Mouse (Mus musculus): ENCODE results near the gene Asb6. TPM values are rescaled to one million over a fixed set of nuclear protein-coding genes. Genes with fewer than 3 reads are reported as not detected.
A peak's percentile ranks its signal among the peaks of the same experiment; 100 is the strongest.

The Asb6 gene
- polyA plus RNA-seq (2014; fragmentation: Nextera tagmentation; extraction: Ambion mirVana): 41.9 and 42.5 TPM in 2 replicates

GRCm38 (mm10) chr2:30830283-30830795 is at the start of gene Asb6:
Gene Asb6 (minus strand): TSS chr2:30830333.
- Histone ChIP-seq H3K9me3 (ENCODE audit: control insufficient read depth, low read length) (no peaks in the 10 kb centered on the region), H3K36me3 (ENCODE audit: control insufficient read depth, insufficient read depth, low read length) (peaks cover 2% of the 10 kb centered on the region; the same call in 1 of the 2 replicates), H3K4me1 (replicated peaks; ENCODE audit: control insufficient read depth, insufficient read depth, low read length) (peaks cover 7% of the 10 kb centered on the region; the same call in 1 of the 2 replicates), H3K27ac (ENCODE audit: low read depth, low read length) (no peak within 1 kb of the TSS), H3K9ac (ENCODE audit: low read length) (no peak within 1 kb of the TSS), H3K4me3 (ENCODE audit: low read depth, low read length) (no peak within 1 kb of the TSS), H3K4me2 (ENCODE audit: low read depth, low read length, severe bottlenecking) (no peak within 1 kb of the TSS), H3K27me3 (ENCODE audit: control insufficient read depth, insufficient read depth, low read length) (no peaks in the 10 kb centered on the region)
- 4% methylated on average over 4 of the region's 4 CpGs for WGBS
- DNase-seq (ENCODE audit: low spot score) (no peak), ATAC-seq (replicated peaks; ENCODE audit: low FRiP score) (no peak)

GRCm38 (mm10) chr2:30879481-30879880 is 49.3 kb upstream of the Asb6 start:
- H3K36me3 ChIP-seq (ENCODE audit: control insufficient read depth, insufficient read depth, low read length): no peaks in the 10 kb centered on the region
- 0 out of 2 replicates have a peak, but pooled peaks cover 2% of the 10 kb centered on the region for H3K4me1 ChIP-seq (replicated peaks; ENCODE audit: control insufficient read depth, insufficient read depth, low read length)
- 92% methylated on average over 15 of the region's 15 CpGs for WGBS
- no peaks in the 10 kb centered on the region for H3K9me3 ChIP-seq (ENCODE audit: control insufficient read depth, low read length)
- ATAC-seq (replicated peaks; ENCODE audit: low FRiP score) (no peak), DNase-seq (ENCODE audit: low spot score) (no peak)
- no peaks in the 10 kb centered on the region for H3K27me3 ChIP-seq (ENCODE audit: control insufficient read depth, insufficient read depth, low read length)
- no peak overlapping the region for H3K4me2 ChIP-seq (ENCODE audit: low read depth, low read length, severe bottlenecking)
- H3K9ac ChIP-seq (ENCODE audit: low read length): no peak overlapping the region
- H3K4me3 ChIP-seq (ENCODE audit: low read depth, low read length): no peak overlapping the region
- H3K27ac ChIP-seq (ENCODE audit: low read depth, low read length): no peak overlapping the region

GRCm38 (mm10) chr2:30875621-30876432 is 45.7 kb upstream of the Asb6 start:
- no peak overlapping the region for H3K27ac ChIP-seq (ENCODE audit: low read depth, low read length)

GRCm38 (mm10) chr2:30875096-30875495 is 45.0 kb upstream of the Asb6 start:
- H3K4me1 ChIP-seq (replicated peaks; ENCODE audit: control insufficient read depth, insufficient read depth, low read length): 0 out of 2 replicates have a peak, but pooled peaks cover 2% of the 10 kb centered on the region
- ATAC-seq (replicated peaks; ENCODE audit: low FRiP score) (no peak), DNase-seq (ENCODE audit: low spot score) (no peak)
- H3K4me2 ChIP-seq (ENCODE audit: low read depth, low read length, severe bottlenecking): no peak overlapping the region
- WGBS: 69% methylated on average over 7 of the region's 7 CpGs
- no peaks in the 10 kb centered on the region for H3K27me3 ChIP-seq (ENCODE audit: control insufficient read depth, insufficient read depth, low read length)
- H3K9ac ChIP-seq (ENCODE audit: low read length): no peak overlapping the region
- no peak overlapping the region for H3K27ac ChIP-seq (ENCODE audit: low read depth, low read length)
- no peak overlapping the region for H3K4me3 ChIP-seq (ENCODE audit: low read depth, low read length)
- H3K36me3 ChIP-seq (ENCODE audit: control insufficient read depth, insufficient read depth, low read length): no peaks in the 10 kb centered on the region
- H3K9me3 ChIP-seq (ENCODE audit: control insufficient read depth, low read length): no peaks in the 10 kb centered on the region

More at GRCm38 (mm10) chr2:30875621-30876432, 45.7 kb upstream of the Asb6 start:
- DNase-seq (ENCODE audit: low spot score) (no peak), ATAC-seq (replicated peaks; ENCODE audit: low FRiP score) (no peak)
- WGBS: 52% methylated on average over 11 of the region's 11 CpGs
- H3K4me3 ChIP-seq (ENCODE audit: low read depth, low read length): no peak overlapping the region
- H3K9me3 ChIP-seq (ENCODE audit: control insufficient read depth, low read length): no peaks in the 10 kb centered on the region
- H3K9ac ChIP-seq (ENCODE audit: low read length): no peak overlapping the region
- H3K4me1 ChIP-seq (replicated peaks; ENCODE audit: control insufficient read depth, insufficient read depth, low read length): 0 out of 2 replicates have a peak, but pooled peaks cover 2% of the 10 kb centered on the region
- no peaks in the 10 kb centered on the region for H3K36me3 ChIP-seq (ENCODE audit: control insufficient read depth, insufficient read depth, low read length)
- H3K4me2 ChIP-seq (ENCODE audit: low read depth, low read length, severe bottlenecking): no peak overlapping the region
- H3K27me3 ChIP-seq (ENCODE audit: control insufficient read depth, insufficient read depth, low read length): no peaks in the 10 kb centered on the region

- ATAC-seq (replicated peaks; ENCODE audit: low FRiP score): no peak
Measured at GRCm38 (mm10) chr2:30874445-30874844, 44.3 kb upstream of the Asb6 start.

GRCm38 (mm10) chr2:30872669-30873068 is 42.5 kb upstream of the Asb6 start:
- H3K9ac ChIP-seq (ENCODE audit: low read length): no peak overlapping the region
- H3K36me3 ChIP-seq (ENCODE audit: control insufficient read depth, insufficient read depth, low read length): no peaks in the 10 kb centered on the region
- no peaks in the 10 kb centered on the region for H3K9me3 ChIP-seq (ENCODE audit: control insufficient read depth, low read length)
- DNase-seq (ENCODE audit: low spot score): no peak
- no peak for ATAC-seq (replicated peaks; ENCODE audit: low FRiP score)
- 0 out of 2 replicates have a peak overlapping the region, but pooled peaks have one; percentile 25 for H3K27ac ChIP-seq (ENCODE audit: low read depth, low read length)
- H3K27me3 ChIP-seq (ENCODE audit: control insufficient read depth, insufficient read depth, low read length): no peaks in the 10 kb centered on the region
- H3K4me2 ChIP-seq (ENCODE audit: low read depth, low read length, severe bottlenecking): no peak overlapping the region
- WGBS: 77% methylated on average over 6 of the region's 6 CpGs
- 0 out of 2 replicates have a peak, but pooled peaks cover 2% of the 10 kb centered on the region for H3K4me1 ChIP-seq (replicated peaks; ENCODE audit: control insufficient read depth, insufficient read depth, low read length)
- H3K4me3 ChIP-seq (ENCODE audit: low read depth, low read length): no peak overlapping the region

More at GRCm38 (mm10) chr2:30874445-30874844, 44.3 kb upstream of the Asb6 start:
- H3K9ac ChIP-seq (ENCODE audit: low read length): no peak overlapping the region
- 43% methylated on average over 10 of the region's 10 CpGs for WGBS
- H3K27me3 ChIP-seq (ENCODE audit: control insufficient read depth, insufficient read depth, low read length): no peaks in the 10 kb centered on the region
- no peak overlapping the region for H3K4me3 ChIP-seq (ENCODE audit: low read depth, low read length)
- 0 out of 2 replicates have a peak, but pooled peaks cover 2% of the 10 kb centered on the region for H3K4me1 ChIP-seq (replicated peaks; ENCODE audit: control insufficient read depth, insufficient read depth, low read length)
- DNase-seq (ENCODE audit: low spot score): no peak
- H3K4me2 ChIP-seq (ENCODE audit: low read depth, low read length, severe bottlenecking): no peak overlapping the region
- no peaks in the 10 kb centered on the region for H3K36me3 ChIP-seq (ENCODE audit: control insufficient read depth, insufficient read depth, low read length)
- H3K9me3 ChIP-seq (ENCODE audit: control insufficient read depth, low read length): no peaks in the 10 kb centered on the region
- H3K27ac ChIP-seq (ENCODE audit: low read depth, low read length): no peak overlapping the region

GRCm38 (mm10) chr2:30870863-30871262 is 40.7 kb upstream of the Asb6 start:
- 0 out of 2 replicates have a peak, but pooled peaks cover under 1% of the 10 kb centered on the region for H3K4me1 ChIP-seq (replicated peaks; ENCODE audit: control insufficient read depth, insufficient read depth, low read length)
- WGBS: 76% methylated on average over 8 of the region's 8 CpGs
- no peak overlapping the region for H3K9ac ChIP-seq (ENCODE audit: low read length)
- no peak overlapping the region for H3K4me3 ChIP-seq (ENCODE audit: low read depth, low read length)
- ATAC-seq (replicated peaks; ENCODE audit: low FRiP score) (no peak), DNase-seq (ENCODE audit: low spot score) (no peak)
- H3K9me3 ChIP-seq (ENCODE audit: control insufficient read depth, low read length): no peaks in the 10 kb centered on the region
- no peak overlapping the region for H3K27ac ChIP-seq (ENCODE audit: low read depth, low read length)
- H3K36me3 ChIP-seq (ENCODE audit: control insufficient read depth, insufficient read depth, low read length): no peaks in the 10 kb centered on the region
- no peaks in the 10 kb centered on the region for H3K27me3 ChIP-seq (ENCODE audit: control insufficient read depth, insufficient read depth, low read length)
- no peak overlapping the region for H3K4me2 ChIP-seq (ENCODE audit: low read depth, low read length, severe bottlenecking)

- Histone ChIP-seq H3K9ac (ENCODE audit: low read length) (no peak overlapping the region), H3K27ac (ENCODE audit: low read depth, low read length) (no peak overlapping the region), H3K36me3 (ENCODE audit: control insufficient read depth, insufficient read depth, low read length) (no peaks in the 10 kb centered on the region), H3K4me1 (replicated peaks; ENCODE audit: control insufficient read depth, insufficient read depth, low read length) (peaks cover 6% of the 10 kb centered on the region; the same call in 1 of the 2 replicates), H3K27me3 (ENCODE audit: control insufficient read depth, insufficient read depth, low read length) (peaks cover 8% of the 10 kb centered on the region), H3K4me2 (ENCODE audit: low read depth, low read length, severe bottlenecking) (peak overlapping the region; percentile 43; the same call in 1 of the 2 replicates), H3K9me3 (ENCODE audit: control insufficient read depth, low read length) (no peaks in the 10 kb centered on the region), H3K4me3 (ENCODE audit: low read depth, low read length) (no peak overlapping the region)
- no peak for ATAC-seq (replicated peaks; ENCODE audit: low FRiP score)
- no peak for DNase-seq (ENCODE audit: low spot score)
- 57% methylated on average over 3 of the region's 3 CpGs for WGBS
Measured at GRCm38 (mm10) chr2:30865426-30865825, 35.3 kb upstream of the Asb6 start.
